Mouse (Mus musculus) lung, postnatal 0 days (tissue): ENCODE results near the gene Hlcs. TPM values are rescaled to one million over a fixed set of nuclear protein-coding genes. Genes with fewer than 3 reads are reported as not detected.

Experiments
- ATAC-seq: fragments of 200-750 bp; cut with Nextera tagmentation; 2 replicates; pipeline ENCODE4 v1.8.0; 2017; ENCODE audit warnings: moderate library complexity
- DNase-seq: peaks from one replicate; pipeline ENCODE4 v3.0.0-alpha.2; 2016; ENCODE audit warnings: low spot score
- H3K27ac ChIP-seq: fragments of 300-500 bp; sonication (generic); 2 replicates; pipeline ENCODE4 v1.5.1; 2014; ENCODE audit warnings: antibody characterized with exemption, mild to moderate bottlenecking, low read length, mixed read lengths
- H3K27me3 ChIP-seq: fragments of 300-500 bp; sonication (generic); replicated peaks from 2 replicates; pipeline ENCODE4 v1.6.1; 2014; ENCODE audit warnings: low read length, mixed read lengths; ENCODE audit not compliant: insufficient read depth
- H3K36me3 ChIP-seq: fragments of 300-500 bp; sonication (generic); 2 replicates; pipeline ENCODE4 v1.6.1; 2014; ENCODE audit warnings: low read length, mixed read lengths; ENCODE audit not compliant: insufficient read depth
- H3K4me1 ChIP-seq: fragments of 300-500 bp; sonication (generic); 2 replicates; pipeline ENCODE4 v1.6.1; 2014; ENCODE audit warnings: antibody characterized with exemption, low read depth, low read length, mixed read lengths; ENCODE audit not compliant: insufficient read depth
- H3K4me2 ChIP-seq: fragments of 300-500 bp; sonication (generic); replicated peaks from 2 replicates; pipeline ENCODE4 v1.6.1; 2014; ENCODE audit warnings: low read depth, mild to moderate bottlenecking, low read length, moderate library complexity, mixed read lengths
- H3K4me3 ChIP-seq: fragments of 300-500 bp; sonication (generic); 2 replicates; pipeline ENCODE4 v1.5.1; 2014; ENCODE audit warnings: low read depth, low read length
- H3K9ac ChIP-seq: fragments of 300-500 bp; sonication (generic); replicated peaks from 2 replicates; pipeline ENCODE4 v1.6.1; 2014; ENCODE audit warnings: low read depth, mild to moderate bottlenecking
- H3K9me3 ChIP-seq: fragments of 300-500 bp; sonication (generic); 2 replicates; pipeline ENCODE4 v1.6.1; 2016; ENCODE audit warnings: low read length, mixed read lengths
- CTCF ChIP-seq: IDR thresholded peaks from 2 replicates; pipeline ENCODE4 v1.5.1; 2016; ENCODE audit warnings: antibody characterized with exemption, mild to moderate bottlenecking
- EP300 ChIP-seq: IDR thresholded peaks from 2 replicates; pipeline ENCODE4 v1.6.1; 2016; ENCODE audit warnings: antibody characterized with exemption, mild to moderate bottlenecking, control low read depth
- WGBS: fragments of 180-500 bp; shearing (Covaris S2); extraction: QIAGEN DNeasy Blood & Tissue Kit; methylation state at CpG from one replicate; pipeline ENCODE4 v1.1.7; 2014; 5-methylcytosine and 5-hydroxymethylcytosine counted together
- polyA plus RNA-seq: library from polyadenylated mRNA; unstranded; fragments of >200 nt; fragmentation: Nextera tagmentation; extraction: Ambion mirVana; gene quantifications from 2 replicates; pipeline ENCODE4 v1.2.1, GENCODE M21; 2015

Hlcs gene
- polyA plus RNA-seq, 1 experiment from 2014 or later = 4.6 TPM

- no peaks in the 10 kb centered on the region for H3K27me3 ChIP-seq
- TF ChIP-seq EP300 (no peak), CTCF (no peak)
- 25% methylated on average over 7 of the region's 7 CpGs for WGBS
- no peaks in the 10 kb centered on the region for H3K9me3 ChIP-seq
- H3K36me3 ChIP-seq = no peaks in the 10 kb centered on the region
- ATAC-seq (no peak), DNase-seq (no peak)
- no peaks in the 10 kb centered on the region for H3K4me1 ChIP-seq
- no peak overlapping the region for H3K9ac ChIP-seq
- no peak overlapping the region for H3K4me2 ChIP-seq
- no peak overlapping the region for H3K4me3 ChIP-seq
- no peak overlapping the region for H3K27ac ChIP-seq
These were observed 149.1 kb downstream of the Hlcs start for GRCm38 (mm10) chr16:94164236-94164635.

GRCm38 (mm10) chr16:94163051-94163450 is 150.3 kb downstream of the Hlcs start:
- Histone ChIP-seq H3K27ac (no peak overlapping the region), H3K36me3 (no peaks in the 10 kb centered on the region), H3K4me1 (no peaks in the 10 kb centered on the region), H3K4me2 (no peak overlapping the region), H3K4me3 (no peak overlapping the region), H3K9me3 (no peaks in the 10 kb centered on the region), H3K9ac (no peak overlapping the region), H3K27me3 (no peaks in the 10 kb centered on the region)
- ATAC-seq (no peak), DNase-seq (no peak)
- TF ChIP-seq CTCF (no peak), EP300 (no peak)
- 82% methylated on average over 11 of the region's 11 CpGs for WGBS

- ATAC-seq = no peak
- 50% methylated on average over 6 of the region's 6 CpGs for WGBS
- Histone ChIP-seq H3K36me3 (no peaks in the 10 kb centered on the region), H3K4me2 (no peak overlapping the region), H3K27ac (no peak overlapping the region), H3K9ac (no peak overlapping the region), H3K9me3 (no peaks in the 10 kb centered on the region), H3K4me1 (no peaks in the 10 kb centered on the region), H3K4me3 (no peak overlapping the region), H3K27me3 (no peaks in the 10 kb centered on the region)
- TF ChIP-seq CTCF = no peak
- TF ChIP-seq EP300 = no peak
- DNase-seq = no peak
These were observed 151.4 kb downstream of the Hlcs start for GRCm38 (mm10) chr16:94162000-94162399.

GRCm38 (mm10) chr16:94157819-94158218 is 155.6 kb downstream of the Hlcs start:
- Histone ChIP-seq H3K9ac (no peak overlapping the region), H3K4me2 (no peak overlapping the region), H3K27me3 (no peaks in the 10 kb centered on the region), H3K27ac (no peak overlapping the region), H3K4me3 (no peak overlapping the region), H3K4me1 (no peaks in the 10 kb centered on the region), H3K9me3 (no peaks in the 10 kb centered on the region), H3K36me3 (no peaks in the 10 kb centered on the region)
- DNase-seq (no peak), ATAC-seq (no peak)
- 44% methylated on average over 8 of the region's 8 CpGs for WGBS
- TF ChIP-seq EP300 (no peak), CTCF (no peak)

GRCm38 (mm10) chr16:94155041-94155653 is 158.2 kb downstream of the Hlcs start:
- Histone ChIP-seq H3K9me3 (no peaks in the 10 kb centered on the region), H3K27ac (no peak overlapping the region), H3K36me3 (no peaks in the 10 kb centered on the region), H3K27me3 (no peaks in the 10 kb centered on the region), H3K4me3 (no peak overlapping the region), H3K9ac (no peak overlapping the region), H3K4me1 (no peaks in the 10 kb centered on the region), H3K4me2 (no peak overlapping the region)
- TF ChIP-seq EP300 (no peak), CTCF (no peak)
- 51% methylated on average over 14 of the region's 14 CpGs for WGBS
- ATAC-seq (no peak), DNase-seq (no peak)

- peak; percentile 80 for DNase-seq
- Histone ChIP-seq H3K27ac (no peak overlapping the region), H3K4me2 (no peak overlapping the region), H3K27me3 (no peaks in the 10 kb centered on the region), H3K36me3 (no peaks in the 10 kb centered on the region), H3K4me3 (no peak overlapping the region), H3K9me3 (no peaks in the 10 kb centered on the region), H3K9ac (no peak overlapping the region), H3K4me1 (no peaks in the 10 kb centered on the region)
- TF ChIP-seq EP300 (peak; percentile 62; the same call in 1 of the 2 replicates), CTCF (no peak)
- ATAC-seq = peak; percentile 90
- WGBS = 52% methylated on average over 15 of the region's 15 CpGs
These were observed 163.0 kb downstream of the Hlcs start for GRCm38 (mm10) chr16:94150125-94151103.
